Mouse (Mus musculus) hindbrain, embryonic 11.5 days (tissue): ENCODE measurements around the gene Aunip. TPM values are rescaled to one million over a fixed set of nuclear protein-coding genes. Genes with fewer than 3 reads are reported as not detected.

ENCODE experiments used
- ATAC-seq: fragments of 200-750 bp; cut with Nextera tagmentation; 2 replicates; pipeline ENCODE4 v1.8.0; 2017; ENCODE audit warnings: mild to moderate bottlenecking, moderate TSS enrichment, moderate library complexity; ENCODE audit not compliant: low FRiP score
- DNase-seq: peaks from one replicate; pipeline ENCODE4 v3.0.0-alpha.2; 2015; ENCODE audit warnings: low spot score
- H3K27ac ChIP-seq: fragments of 300-500 bp; sonication (generic); 2 replicates; pipeline ENCODE4 v1.5.1; 2014; ENCODE audit warnings: mild to moderate bottlenecking, low read depth, low read length
- H3K27me3 ChIP-seq: fragments of 300-500 bp; sonication (generic); 2 replicates; pipeline ENCODE4 v1.6.1; 2014; ENCODE audit warnings: mild to moderate bottlenecking, low read length, moderate library complexity, mixed read lengths; ENCODE audit not compliant: control insufficient read depth, insufficient read depth
- H3K36me3 ChIP-seq: fragments of 300-500 bp; sonication (generic); 2 replicates; pipeline ENCODE4 v1.6.1; 2014; ENCODE audit warnings: mild to moderate bottlenecking, low read length, moderate library complexity, mixed read lengths; ENCODE audit not compliant: control insufficient read depth, insufficient read depth
- H3K4me1 ChIP-seq: fragments of 300-500 bp; sonication (generic); replicated peaks from 2 replicates; pipeline ENCODE4 v1.6.1; 2014; ENCODE audit warnings: low read length, mixed read lengths; ENCODE audit not compliant: control insufficient read depth, insufficient read depth
- H3K4me2 ChIP-seq: fragments of 300-500 bp; sonication (generic); replicated peaks from 2 replicates; pipeline ENCODE4 v1.6.1; 2014; ENCODE audit warnings: mild to moderate bottlenecking, low read depth, low read length
- H3K4me3 ChIP-seq: fragments of 300-500 bp; sonication (generic); 2 replicates; pipeline ENCODE4 v1.5.1; 2014; ENCODE audit warnings: low read depth, low read length
- H3K9ac ChIP-seq: fragments of 300-500 bp; sonication (generic); 2 replicates; pipeline ENCODE4 v1.6.1; 2014; ENCODE audit warnings: low read depth, low read length
- H3K9me3 ChIP-seq: fragments of 300-500 bp; sonication (generic); 2 replicates; pipeline ENCODE4 v1.6.1; 2016; ENCODE audit warnings: low read length; ENCODE audit not compliant: control insufficient read depth
- whole genome bisulfite sequencing: fragments of 180-500 bp; shearing (Covaris S2); extraction: QIAGEN DNeasy Blood & Tissue Kit; methylation state at CpG from one replicate; pipeline ENCODE4 v1.1.7; 2014; 5-methylcytosine and 5-hydroxymethylcytosine counted together
- polyA plus RNA-seq: library from polyadenylated mRNA; unstranded; fragments of >200 nt; fragmentation: Nextera tagmentation; extraction: Ambion mirVana; gene quantifications from 2 replicates; pipeline ENCODE4 v1.2.1, GENCODE M21; 2014

Aunip gene
- 4.4 and 6.1 TPM in 2 replicates for polyA plus RNA-seq

- no peaks in the 10 kb centered on the region for H3K27me3 ChIP-seq
- no peaks in the 10 kb centered on the region for H3K4me1 ChIP-seq
- H3K4me3 ChIP-seq: peak within 1 kb of the TSS; percentile 59
- no peak within 1 kb of the TSS for H3K27ac ChIP-seq
- H3K9ac ChIP-seq: peak within 1 kb of the TSS; percentile 54; the same call in 1 of the 2 replicates
- peak within 1 kb of the TSS; percentile 86 for H3K4me2 ChIP-seq
- H3K36me3 ChIP-seq: no peaks in the 10 kb centered on the region
- DNase-seq (peak; percentile 98), ATAC-seq (peak; percentile 96)
- under 1% methylated on average over 42 of the region's 42 CpGs for WGBS
- no peaks in the 10 kb centered on the region for H3K9me3 ChIP-seq
Observed at GRCm38 (mm10) chr4:134510845-134511411, at the start of gene Aunip. Gene Aunip, plus strand, starts transcription at chr4:134510999.

GRCm38 (mm10) chr4:134461252-134461651 lies 49.5 kb upstream of the Aunip start:
- Histone ChIP-seq H3K27me3 (no peaks in the 10 kb centered on the region), H3K4me1 (no peaks in the 10 kb centered on the region), H3K4me2 (no peak overlapping the region), H3K4me3 (no peak overlapping the region), H3K9me3 (no peaks in the 10 kb centered on the region), H3K36me3 (no peaks in the 10 kb centered on the region), H3K9ac (no peak overlapping the region), H3K27ac (no peak overlapping the region)
- 85% methylated on average over 5 of the region's 5 CpGs for WGBS
- no peak for DNase-seq
- ATAC-seq: no peak

- DNase-seq: peak; percentile 37
- H3K36me3 ChIP-seq: peaks cover under 1% of the 10 kb centered on the region; the same call in 1 of the 2 replicates
- no peak overlapping the region for H3K9ac ChIP-seq
- no peak overlapping the region for H3K4me2 ChIP-seq
- 35% methylated on average over 12 of the region's 12 CpGs for WGBS
- no peaks in the 10 kb centered on the region for H3K27me3 ChIP-seq
- H3K9me3 ChIP-seq: no peaks in the 10 kb centered on the region
- no peak overlapping the region for H3K27ac ChIP-seq
- ATAC-seq: no peak
- no peak overlapping the region for H3K4me3 ChIP-seq
- 0 out of 2 replicates have a peak, but pooled peaks cover 3% of the 10 kb centered on the region for H3K4me1 ChIP-seq
Observed at GRCm38 (mm10) chr4:134465789-134466188, 45.0 kb upstream of the Aunip start.

GRCm38 (mm10) chr4:134466381-134467262 lies 44.2 kb upstream of the Aunip start:
- Histone ChIP-seq H3K9me3 (no peaks in the 10 kb centered on the region), H3K4me3 (peak overlapping the region; percentile 96; the same call in 1 of the 2 replicates), H3K27me3 (no peaks in the 10 kb centered on the region), H3K4me1 (0 out of 2 replicates have a peak, but pooled peaks cover 3% of the 10 kb centered on the region), H3K36me3 (peaks cover 5% of the 10 kb centered on the region; the same call in 1 of the 2 replicates), H3K9ac (peak overlapping the region; percentile 99; the same call in 1 of the 2 replicates), H3K4me2 (peak overlapping the region; percentile 95), H3K27ac (peak overlapping the region; percentile 98)
- DNase-seq (peak; percentile 38), ATAC-seq (no peak)
- WGBS: 55% methylated on average over 11 of the region's 11 CpGs

GRCm38 (mm10) chr4:134467435-134468214 lies 43.2 kb upstream of the Aunip start:
- H3K36me3 ChIP-seq: peaks cover 8% of the 10 kb centered on the region; the same call in 1 of the 2 replicates
- ATAC-seq (peak; percentile 46), DNase-seq (peak; percentile 72)
- H3K4me3 ChIP-seq: peak overlapping the region; percentile 96
- H3K4me2 ChIP-seq: peak overlapping the region; percentile 95
- H3K9me3 ChIP-seq: no peaks in the 10 kb centered on the region
- 0 out of 2 replicates have a peak, but pooled peaks cover 3% of the 10 kb centered on the region for H3K4me1 ChIP-seq
- peak overlapping the region; percentile 98 for H3K27ac ChIP-seq
- peak overlapping the region; percentile 99 for H3K9ac ChIP-seq
- WGBS: 1% methylated on average over 31 of the region's 31 CpGs
- no peaks in the 10 kb centered on the region for H3K27me3 ChIP-seq

GRCm38 (mm10) chr4:134468215-134468575 lies 42.6 kb upstream of the Aunip start, which contains the start of gene Stmn1:
Gene Stmn1, plus strand, starts transcription at chr4:134468320.
- peak; percentile 94 for ATAC-seq
- Histone ChIP-seq H3K36me3 (peaks cover 11% of the 10 kb centered on the region; the same call in 1 of the 2 replicates), H3K9me3 (no peaks in the 10 kb centered on the region), H3K9ac (peak within 1 kb of the TSS; percentile 99), H3K4me1 (0 out of 2 replicates have a peak, but pooled peaks cover 3% of the 10 kb centered on the region), H3K4me3 (peak within 1 kb of the TSS; percentile 96), H3K4me2 (peak within 1 kb of the TSS; percentile 95), H3K27me3 (no peaks in the 10 kb centered on the region), H3K27ac (peak within 1 kb of the TSS; percentile 98)
- peak; percentile 96 for DNase-seq
- WGBS: 0% methylated on average over 28 of the region's 31 CpGs

- H3K4me2 ChIP-seq: peak overlapping the region; percentile 95
- H3K9me3 ChIP-seq: no peaks in the 10 kb centered on the region
- ATAC-seq (peak; percentile 86), DNase-seq (peak; percentile 97)
- H3K27ac ChIP-seq: peak overlapping the region; percentile 98
- H3K4me1 ChIP-seq: 0 out of 2 replicates have a peak, but pooled peaks cover 3% of the 10 kb centered on the region
- peaks cover 11% of the 10 kb centered on the region for H3K36me3 ChIP-seq
- peak overlapping the region; percentile 99 for H3K9ac ChIP-seq
- H3K4me3 ChIP-seq: peak overlapping the region; percentile 96
- under 1% methylated on average over 44 of the region's 68 CpGs for WGBS
- no peaks in the 10 kb centered on the region for H3K27me3 ChIP-seq
Observed at GRCm38 (mm10) chr4:134468578-134469266, 42.1 kb upstream of the Aunip start.
